Comparison of ENCODE assay signal across 8 mouse cellular contexts in genomic region chr2:170266407-170267101, GRCm38 (mm10).
DNase-seq lines count a peak whose midpoint lies in the region; ATAC-seq and TF ChIP-seq lines count a peak whose summit lies in the region.

No protein-coding gene starts in this region.

- WGBS in embryonic facial prominence, embryonic 13.5 days = 14% methylated on average over 16 of the region's 16 CpGs
- 12% methylated on average over 16 of the region's 16 CpGs for WGBS in intestine, postnatal 0 days
- WGBS in stomach, embryonic 14.5 days = 12% methylated on average over 16 of the region's 16 CpGs

- H3K4me3 ChIP-seq in embryonic facial prominence, embryonic 13.5 days = peak overlapping the region; percentile 30
- peak overlapping the region; percentile 31 for H3K4me3 ChIP-seq in intestine, postnatal 0 days (ENCODE audit: low read depth, low read length)
- H3K4me3 ChIP-seq in stomach, embryonic 14.5 days (ENCODE audit: low read depth, low read length) = peak overlapping the region; percentile 17; the same call in 1 of the 2 replicates

- no peak for ATAC-seq in embryonic facial prominence, embryonic 13.5 days (ENCODE audit: insufficient number of reproducible peaks, insufficient read depth, low FRiP score, low TSS enrichment, low read depth)
- ATAC-seq in intestine, postnatal 0 days = no peak
- no peak for ATAC-seq in stomach, embryonic 14.5 days (ENCODE audit: insufficient number of reproducible peaks, insufficient read depth, low FRiP score, low read depth)

- peak; percentile 72 for TF ChIP-seq CTCF in intestine, postnatal 0 days (IDR thresholded peaks at IDR 0.05; ENCODE audit: low read depth)

- peaks cover 37% of the 10 kb centered on the region for H3K4me1 ChIP-seq in embryonic facial prominence, embryonic 13.5 days
- H3K4me1 ChIP-seq in intestine, postnatal 0 days (replicated peaks; ENCODE audit: control insufficient read depth, insufficient read depth, low read length) = peaks cover 23% of the 10 kb centered on the region
- H3K4me1 ChIP-seq in stomach, embryonic 14.5 days (ENCODE audit: control insufficient read depth, insufficient read depth, low read length) = peaks cover 27% of the 10 kb centered on the region

- no peaks in the 10 kb centered on the region for H3K36me3 ChIP-seq in embryonic facial prominence, embryonic 13.5 days
- H3K36me3 ChIP-seq in intestine, postnatal 0 days (ENCODE audit: control insufficient read depth, insufficient read depth) = no peaks in the 10 kb centered on the region
- H3K36me3 ChIP-seq in stomach, embryonic 14.5 days (ENCODE audit: control insufficient read depth, insufficient read depth, low read length) = no peaks in the 10 kb centered on the region

- peak overlapping the region; percentile 41 for H3K9ac ChIP-seq in embryonic facial prominence, embryonic 13.5 days
- H3K9ac ChIP-seq in intestine, postnatal 0 days (ENCODE audit: low read depth, low read length) = peak overlapping the region; percentile 37
- no peak overlapping the region for H3K9ac ChIP-seq in stomach, embryonic 14.5 days (replicated peaks; ENCODE audit: low read depth, low read length)

- peak; percentile 16 for DNase-seq in ovary, postnatal 36 days (ENCODE audit: low spot score)
- no peak for DNase-seq in ovary, adult 18-20 months (ENCODE audit: low spot score)
- DNase-seq in lung, postnatal 36 days = peak; percentile 75
- DNase-seq in frontal cortex, postnatal 14 days (ENCODE audit: low spot score in 2 of 2) = no peak
- DNase-seq in cerebellum, adult 11-12 months = no peak

- H3K4me2 ChIP-seq in embryonic facial prominence, embryonic 13.5 days = peak overlapping the region; percentile 55
- peak overlapping the region; percentile 64 for H3K4me2 ChIP-seq in intestine, postnatal 0 days (replicated peaks; ENCODE audit: low read depth)
- H3K4me2 ChIP-seq in stomach, embryonic 14.5 days (replicated peaks; ENCODE audit: low read depth, low read length) = peak overlapping the region; percentile 37

- peak overlapping the region; percentile 80; the same call in 1 of the 2 replicates for H3K27ac ChIP-seq in embryonic facial prominence, embryonic 13.5 days
- peak overlapping the region; percentile 62 for H3K27ac ChIP-seq in intestine, postnatal 0 days (ENCODE audit: low read depth, low read length)
- H3K27ac ChIP-seq in stomach, embryonic 14.5 days (ENCODE audit: low read length) = peak overlapping the region; percentile 66

- 0 out of 2 replicates have a peak, but pooled peaks cover 2% of the 10 kb centered on the region for H3K9me3 ChIP-seq in embryonic facial prominence, embryonic 13.5 days
- no peaks in the 10 kb centered on the region for H3K9me3 ChIP-seq in intestine, postnatal 0 days (ENCODE audit: control insufficient read depth)
- H3K9me3 ChIP-seq in stomach, embryonic 14.5 days (ENCODE audit: control insufficient read depth, low read depth, low read length) = no peaks in the 10 kb centered on the region

- no peaks in the 10 kb centered on the region for H3K27me3 ChIP-seq in embryonic facial prominence, embryonic 13.5 days
- H3K27me3 ChIP-seq in intestine, postnatal 0 days (replicated peaks; ENCODE audit: control insufficient read depth, insufficient read depth, low read length) = no peaks in the 10 kb centered on the region
- no peaks in the 10 kb centered on the region for H3K27me3 ChIP-seq in stomach, embryonic 14.5 days (ENCODE audit: control insufficient read depth, insufficient read depth, low read length)

Comparison
In these comparisons a context has a peak if more than half of its experiments do, and no peak if none do; other contexts are left out.
1. DNase-seq: peak in ovary, postnatal 36 days (single experiment) and lung, postnatal 36 days (single experiment); none in ovary, adult 18-20 months (single experiment), frontal cortex, postnatal 14 days (0 of 2) and cerebellum, adult 11-12 months (single experiment).
2. Peak in every context shown above with its lines, with median percentiles within 50 percentile points of each other: H3K27ac ChIP-seq, H3K4me2 ChIP-seq and H3K4me3 ChIP-seq.